Mouse (Mus musculus): ENCODE results near the gene Rnf130.

- TF ChIP-seq CTCF (IDR thresholded peaks at IDR 0.05), result no peak
- no peak for TF ChIP-seq EP300 (IDR thresholded peaks at IDR 0.05)
Observed at GRCm38 (mm10) chr11:50002853-50003252, 22.3 kb upstream of the Rnf130 start.

Measured in lung, postnatal 0 days (tissue).